Mouse (Mus musculus): ENCODE measurements around the gene Clec10a.
"Not testable (repeated sequence)": the region's sequence is repeated elsewhere in the genome, so short reads cannot be mapped to it uniquely, and the experiment has no call there.

Gene Clec10a

GRCm38 (mm10) chr11:70155897-70156296 lies at the start of gene Clec10a:
Gene Clec10a (plus strand): TSS chr11:70156197.
- DNase-seq, result not testable (repeated sequence)

GRCm38 (mm10) chr11:70107085-70107484 lies 48.9 kb upstream of the Clec10a start:
- no peak for DNase-seq

GRCm38 (mm10) chr11:70110146-70110545 lies 45.9 kb upstream of the Clec10a start:
- peak; percentile 16 to 35 for DNase-seq

- DNase-seq, result no peak
Measured at GRCm38 (mm10) chr11:70114562-70114961, 41.4 kb upstream of the Clec10a start.

- DNase-seq, result no peak
Measured at GRCm38 (mm10) chr11:70115901-70116300, 40.1 kb upstream of the Clec10a start.

GRCm38 (mm10) chr11:70129926-70130379 lies 26.0 kb upstream of the Clec10a start, which contains the start of gene Mgl2:
Gene Mgl2 (plus strand): TSS chr11:70130329.
- DNase-seq, result no peak

- not testable (repeated sequence) for DNase-seq
Measured at GRCm38 (mm10) chr11:70135001-70135400, 21.0 kb upstream of the Clec10a start.

GRCm38 (mm10) chr11:70135925-70136324 lies 20.1 kb upstream of the Clec10a start:
- DNase-seq, result peak; percentile 28 to 38

GRCm38 (mm10) chr11:70139171-70139570 lies 16.8 kb upstream of the Clec10a start:
- DNase-seq, result no peak

GRCm38 (mm10) chr11:70151072-70151471 lies 4.9 kb upstream of the Clec10a start:
- DNase-seq, result no peak

- DNase-seq, result no peak
Measured at GRCm38 (mm10) chr11:70162336-70162735, 6.3 kb downstream of the Clec10a start.

- DNase-seq, result no peak
Measured at GRCm38 (mm10) chr11:70165972-70166921, 10.2 kb downstream of the Clec10a start.

- DNase-seq, result no peak
Measured at GRCm38 (mm10) chr11:70168136-70168535, 12.1 kb downstream of the Clec10a start.

GRCm38 (mm10) chr11:70169471-70169870 lies 13.5 kb downstream of the Clec10a start:
- DNase-seq, result peak; percentile 54 to 56

GRCm38 (mm10) chr11:70170291-70170690 lies 14.3 kb downstream of the Clec10a start:
- peak; percentile 65 to 72 for DNase-seq

GRCm38 (mm10) chr11:70171181-70171580 lies 15.2 kb downstream of the Clec10a start:
- no peak for DNase-seq

- peak in 1 of 2 experiments; percentile 45 for DNase-seq
Measured at GRCm38 (mm10) chr11:70171847-70172246, 15.8 kb downstream of the Clec10a start.

- peak in 1 of 2 experiments; percentile 24 for DNase-seq
Measured at GRCm38 (mm10) chr11:70172298-70172697, 16.3 kb downstream of the Clec10a start.

GRCm38 (mm10) chr11:70174491-70174890 lies 18.5 kb downstream of the Clec10a start:
- no peak for DNase-seq

- peak; percentile 23 to 45 for DNase-seq
Measured at GRCm38 (mm10) chr11:70177647-70178046, 21.6 kb downstream of the Clec10a start.

- DNase-seq, result peak; percentile 26 to 40
Measured at GRCm38 (mm10) chr11:70178311-70178710, 22.3 kb downstream of the Clec10a start.

GRCm38 (mm10) chr11:70178756-70179155 lies 22.8 kb downstream of the Clec10a start:
- no peak for DNase-seq

GRCm38 (mm10) chr11:70179401-70179800 lies 23.4 kb downstream of the Clec10a start:
- DNase-seq, result peak in 1 of 2 experiments; percentile 56

GRCm38 (mm10) chr11:70180496-70180895 lies 24.5 kb downstream of the Clec10a start:
- DNase-seq, result no peak
